Mouse (Mus musculus) limb, embryonic 14.5 days (tissue): ENCODE measurements at regions not wholly inside any gene's neighbourhood (a gene's known extent, or its start where the extent isn't known, plus 50 kb on each side); places are given as distances from the start of the nearest gene placed in this dataset.

ENCODE experiments used
- ATAC-seq: fragments of 200-750 bp; cut with Nextera tagmentation; 2 replicates; pipeline ENCODE4 v1.8.0; 2017; ENCODE audit warnings: low read depth, moderate number of reproducible peaks, moderate TSS enrichment; ENCODE audit not compliant: low FRiP score
- DNase-seq: peaks from one replicate; pipeline ENCODE4 v3.0.0-alpha.2; 2015; ENCODE audit warnings: low spot score
- H3K27ac ChIP-seq: fragments of 300-500 bp; sonication (generic); replicated peaks from 2 replicates; pipeline ENCODE4 v1.5.1; 2014; ENCODE audit warnings: low read depth, mild to moderate bottlenecking, low read length, moderate library complexity, mixed read lengths
- H3K27me3 ChIP-seq: fragments of 300-500 bp; sonication (generic); 2 replicates; pipeline ENCODE4 v1.6.1; 2014; ENCODE audit warnings: low read length, mixed read lengths; ENCODE audit not compliant: control insufficient read depth, insufficient read depth
- H3K36me3 ChIP-seq: fragments of 300-500 bp; sonication (generic); 2 replicates; pipeline ENCODE4 v1.6.1; 2014; ENCODE audit warnings: mild to moderate bottlenecking, low read length, moderate library complexity, mixed read lengths; ENCODE audit not compliant: control insufficient read depth, insufficient read depth
- H3K4me1 ChIP-seq: fragments of 300-500 bp; sonication (generic); 2 replicates; pipeline ENCODE4 v1.6.1; 2014; ENCODE audit warnings: antibody characterized with exemption, low read length, mixed read lengths; ENCODE audit not compliant: control insufficient read depth, insufficient read depth
- H3K4me2 ChIP-seq: fragments of 300-500 bp; sonication (generic); replicated peaks from 2 replicates; pipeline ENCODE4 v1.6.1; 2014; ENCODE audit warnings: low read depth, mild to moderate bottlenecking, low read length, moderate library complexity; ENCODE audit not compliant: severe bottlenecking
- H3K4me3 ChIP-seq: fragments of 300-500 bp; sonication (generic); replicated peaks from 2 replicates; pipeline ENCODE4 v1.5.1; 2014; ENCODE audit warnings: low read length
- H3K9ac ChIP-seq: fragments of 300-500 bp; sonication (generic); 2 replicates; pipeline ENCODE4 v1.6.1; 2014; ENCODE audit warnings: mild to moderate bottlenecking, low read depth, low read length, moderate library complexity; ENCODE audit not compliant: severe bottlenecking
- H3K9me3 ChIP-seq: fragments of 300-500 bp; sonication (generic); 2 replicates; pipeline ENCODE4 v1.6.1; 2016; ENCODE audit warnings: low read length; ENCODE audit not compliant: control insufficient read depth
- POLR2A ChIP-seq: fragments of 200-500 bp; IDR thresholded peaks from 2 replicates; pipeline ENCODE4 v1.8.0; 2012; ENCODE audit warnings: inconsistent platforms, mild to moderate bottlenecking, moderate library complexity, borderline replicate concordance; ENCODE audit not compliant: insufficient read depth, insufficient read length; ENCODE audit errors: extremely low read depth
- WGBS: fragments of 180-500 bp; shearing (Covaris S2); extraction: QIAGEN DNeasy Blood & Tissue Kit; methylation state at CpG from one replicate; pipeline ENCODE4 v1.1.7; 2014; 5-methylcytosine and 5-hydroxymethylcytosine counted together

DNA sequence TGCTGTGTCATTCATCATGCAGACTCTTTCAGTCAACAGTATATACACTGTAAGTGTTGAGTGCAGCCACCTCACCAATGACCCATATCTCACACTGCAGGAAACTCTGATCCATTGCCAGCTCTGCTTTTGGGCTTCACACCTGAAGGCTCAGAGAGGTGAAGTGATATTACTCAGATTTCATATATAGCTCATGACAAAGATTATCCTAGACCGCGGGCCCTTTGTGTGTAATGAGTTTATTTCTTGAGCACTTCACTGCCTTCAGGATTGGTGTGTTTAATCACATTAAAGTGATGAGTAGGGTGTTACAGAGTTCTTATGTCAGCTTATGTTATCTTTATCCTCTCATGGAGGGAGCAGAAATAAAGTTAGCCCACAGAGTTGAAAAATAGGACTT is 369.2 kb downstream of the Slc4a3 start:
- no peak overlapping the region for H3K27ac ChIP-seq
- WGBS, result 83% methylated on average over 2 of the region's 2 CpGs
- no peak overlapping the region for H3K4me3 ChIP-seq
- ATAC-seq (no peak), DNase-seq (no peak)
- peaks cover 13% of the 10 kb centered on the region for H3K4me1 ChIP-seq
- H3K9ac ChIP-seq, result no peak overlapping the region
- no peaks in the 10 kb centered on the region for H3K36me3 ChIP-seq
- TF ChIP-seq POLR2A, result no peak
- H3K27me3 ChIP-seq, result no peaks in the 10 kb centered on the region
- no peaks in the 10 kb centered on the region for H3K9me3 ChIP-seq
- H3K4me2 ChIP-seq, result no peak overlapping the region

DNA sequence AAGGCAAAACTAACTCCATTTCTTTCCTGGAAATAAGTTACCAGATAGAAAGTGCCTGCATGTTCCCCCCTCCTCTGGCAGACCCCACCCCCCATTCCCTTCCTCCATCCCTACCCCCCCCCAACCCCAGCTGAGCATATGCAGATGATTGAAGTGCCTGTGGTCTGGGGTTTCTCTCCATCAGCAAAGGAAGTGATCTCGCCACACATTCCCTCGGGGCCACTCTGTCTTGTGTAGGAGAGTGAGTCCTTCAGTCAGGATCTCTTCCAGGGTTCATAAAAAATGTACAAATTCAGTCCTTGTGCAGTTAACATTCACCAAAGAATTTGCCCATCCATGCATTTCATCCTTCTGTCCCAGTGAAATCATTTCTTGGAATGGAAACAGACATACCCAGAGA is 370.1 kb downstream of the Slc4a3 start:
- Histone ChIP-seq H3K4me3 (no peak overlapping the region), H3K4me2 (no peak overlapping the region), H3K27ac (no peak overlapping the region), H3K4me1 (peaks cover 13% of the 10 kb centered on the region), H3K27me3 (no peaks in the 10 kb centered on the region), H3K36me3 (no peaks in the 10 kb centered on the region), H3K9me3 (no peaks in the 10 kb centered on the region), H3K9ac (no peak overlapping the region)
- DNase-seq (no peak), ATAC-seq (no peak)
- no peak for TF ChIP-seq POLR2A
- WGBS, result 21% methylated on average over 2 of the region's 2 CpGs

DNA sequence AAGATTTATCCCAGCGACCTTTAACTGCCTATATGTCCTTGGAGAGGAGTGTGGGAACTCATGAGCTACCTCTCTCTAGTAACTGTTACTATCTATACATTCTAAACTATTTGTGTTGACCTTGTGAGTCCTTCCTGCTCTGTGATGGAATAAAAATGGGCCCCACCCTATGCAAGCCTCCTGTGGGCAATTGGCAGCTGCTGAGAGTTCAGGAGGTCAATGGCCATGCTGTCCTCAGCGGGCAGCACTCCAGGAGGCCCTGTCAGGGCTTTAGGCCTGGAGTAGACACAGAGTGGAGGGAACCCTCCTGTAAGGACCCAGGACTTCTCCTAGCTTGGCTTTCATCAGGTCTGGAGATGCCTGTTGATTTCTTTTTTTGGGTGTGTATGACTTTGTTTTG is 373.1 kb downstream of the Slc4a3 start:
- no peaks in the 10 kb centered on the region for H3K9me3 ChIP-seq
- H3K4me1 ChIP-seq, result peaks cover 9% of the 10 kb centered on the region; the same call in 1 of the 2 replicates
- H3K4me2 ChIP-seq, result no peak overlapping the region
- no peaks in the 10 kb centered on the region for H3K27me3 ChIP-seq
- no peak overlapping the region for H3K27ac ChIP-seq
- no peak overlapping the region for H3K9ac ChIP-seq
- ATAC-seq (no peak), DNase-seq (no peak)
- 65% methylated on average over 2 of the region's 2 CpGs for WGBS
- H3K4me3 ChIP-seq, result no peak overlapping the region
- TF ChIP-seq POLR2A, result no peak
- H3K36me3 ChIP-seq, result no peaks in the 10 kb centered on the region

DNA sequence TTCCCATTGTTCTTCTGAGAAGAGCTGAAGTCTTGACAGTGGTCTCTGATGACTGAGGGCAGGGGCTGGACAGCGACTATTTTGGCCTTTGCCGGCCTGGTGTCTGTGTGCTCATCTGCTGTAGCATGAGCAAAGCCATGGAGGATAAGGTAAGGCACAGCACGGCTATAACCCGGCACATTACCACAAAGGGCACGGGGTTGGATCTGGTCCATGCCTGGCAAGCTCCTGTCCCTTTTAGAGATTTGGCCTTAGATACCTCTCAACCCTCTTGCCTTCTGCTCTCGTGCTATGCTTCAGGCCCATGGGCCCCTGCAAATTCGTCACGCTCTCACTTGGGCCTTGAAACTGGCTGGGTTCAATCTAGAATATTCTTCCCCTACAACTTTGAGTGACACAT is 379.0 kb downstream of the Slc4a3 start:
- WGBS, result 85% methylated on average over 8 of the region's 8 CpGs
- DNase-seq, result no peak

DNA sequence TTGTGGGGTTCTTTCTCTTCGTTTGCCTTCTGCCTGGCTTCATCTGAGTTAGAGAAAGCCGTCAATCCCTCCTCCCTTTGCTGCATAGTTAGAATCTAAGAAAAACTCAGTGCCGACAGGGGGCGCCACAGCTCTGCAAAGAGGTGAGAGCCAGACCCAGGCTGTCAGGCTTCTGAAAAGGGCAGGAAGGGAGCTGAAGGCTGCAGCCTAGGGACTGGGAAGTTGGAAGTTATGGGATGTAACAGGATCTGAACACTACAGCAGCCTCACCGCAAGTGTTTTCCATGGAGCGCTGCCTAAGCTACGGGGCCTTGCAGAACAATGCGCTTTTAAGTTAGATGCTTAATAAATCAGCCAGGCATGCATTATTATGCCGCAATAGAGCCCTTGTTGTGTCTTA is 379.7 kb downstream of the Slc4a3 start:
- Histone ChIP-seq H3K36me3 (no peaks in the 10 kb centered on the region), H3K27ac (no peak overlapping the region), H3K4me3 (no peak overlapping the region), H3K27me3 (no peaks in the 10 kb centered on the region), H3K9ac (no peak overlapping the region), H3K4me1 (0 out of 2 replicates have a peak, but pooled peaks cover 3% of the 10 kb centered on the region), H3K9me3 (no peaks in the 10 kb centered on the region), H3K4me2 (0 out of 2 replicates have a peak overlapping the region, but pooled peaks have one; percentile 9)
- 11% methylated on average over 9 of the region's 9 CpGs for WGBS
- DNase-seq, result peak; percentile 93
- TF ChIP-seq POLR2A, result no peak
- peak; percentile 89; the same call in 1 of the 2 replicates for ATAC-seq

More for the DNA sequence above, 379.0 kb downstream of the Slc4a3 start:
- ATAC-seq, result no peak
- no peak overlapping the region for H3K27ac ChIP-seq
- H3K9ac ChIP-seq, result no peak overlapping the region
- H3K4me3 ChIP-seq, result no peak overlapping the region
- H3K4me1 ChIP-seq, result 0 out of 2 replicates have a peak, but pooled peaks cover 3% of the 10 kb centered on the region
- no peaks in the 10 kb centered on the region for H3K9me3 ChIP-seq
- no peaks in the 10 kb centered on the region for H3K27me3 ChIP-seq
- H3K36me3 ChIP-seq, result no peaks in the 10 kb centered on the region
- TF ChIP-seq POLR2A, result no peak
- H3K4me2 ChIP-seq, result no peak overlapping the region

DNA sequence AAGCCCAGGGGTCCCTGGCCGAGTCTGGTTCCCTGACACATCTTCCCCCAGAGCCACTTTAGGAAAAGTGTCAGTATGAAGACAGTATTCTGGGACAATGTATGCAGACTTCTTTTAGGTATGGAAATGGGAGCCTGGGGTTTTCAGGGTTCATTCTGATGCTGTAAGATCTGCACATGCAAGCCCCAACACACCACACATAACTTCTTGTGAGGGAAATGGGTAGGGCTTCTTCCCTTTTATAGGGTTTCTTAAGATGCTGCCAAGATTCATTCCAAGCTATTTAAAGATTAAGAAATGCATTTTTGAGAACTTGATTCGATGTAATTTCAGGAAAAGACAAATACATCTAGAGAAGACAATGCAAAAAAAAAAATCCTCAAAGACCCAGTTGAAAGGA is 385.8 kb downstream of the Slc4a3 start:
- H3K9ac ChIP-seq, result no peak overlapping the region
- ATAC-seq (no peak), DNase-seq (no peak)
- WGBS, result 66% methylated on average over 2 of the region's 2 CpGs
- H3K4me1 ChIP-seq, result peaks cover 11% of the 10 kb centered on the region
- H3K27ac ChIP-seq, result no peak overlapping the region
- H3K27me3 ChIP-seq, result no peaks in the 10 kb centered on the region
- no peak overlapping the region for H3K4me3 ChIP-seq
- H3K36me3 ChIP-seq, result no peaks in the 10 kb centered on the region
- no peak for TF ChIP-seq POLR2A
- H3K4me2 ChIP-seq, result no peak overlapping the region
- no peaks in the 10 kb centered on the region for H3K9me3 ChIP-seq
